Mouse (Mus musculus) kidney, adult 18-20 months (tissue): ENCODE measurements at regions not wholly inside any gene's neighbourhood (a gene's known extent, or its start where the extent isn't known, plus 50 kb on each side); places are given as distances from the start of the nearest gene placed in this dataset.
"Not testable (repeated sequence)": the region's sequence is repeated elsewhere in the genome, so short reads cannot be mapped to it uniquely, and the experiment has no call there.

Experiments used
- DNase-seq: peaks from one replicate; pipeline ENCODE4 v3.0.0; 2021

DNA sequence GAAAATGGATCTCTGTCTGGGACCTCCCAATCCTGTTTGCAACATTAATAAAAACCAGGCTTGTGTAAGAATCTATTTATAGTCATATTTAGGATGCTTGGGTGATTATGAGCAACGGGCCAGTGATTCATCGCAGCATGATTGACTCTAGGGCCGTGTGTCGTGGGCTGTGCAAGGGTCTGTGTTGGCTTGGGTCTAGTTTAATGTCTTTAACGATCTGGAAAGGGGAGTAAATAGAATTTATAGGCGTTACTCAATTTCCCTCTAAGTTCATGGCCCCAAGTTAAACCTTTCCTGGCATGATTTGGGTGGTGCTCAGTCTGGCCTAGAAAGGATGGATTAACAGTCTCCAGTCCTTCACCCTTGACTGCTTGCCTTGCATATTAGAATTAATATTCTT, 149.9 kb upstream of the Fer start:
- no peak for DNase-seq

DNA sequence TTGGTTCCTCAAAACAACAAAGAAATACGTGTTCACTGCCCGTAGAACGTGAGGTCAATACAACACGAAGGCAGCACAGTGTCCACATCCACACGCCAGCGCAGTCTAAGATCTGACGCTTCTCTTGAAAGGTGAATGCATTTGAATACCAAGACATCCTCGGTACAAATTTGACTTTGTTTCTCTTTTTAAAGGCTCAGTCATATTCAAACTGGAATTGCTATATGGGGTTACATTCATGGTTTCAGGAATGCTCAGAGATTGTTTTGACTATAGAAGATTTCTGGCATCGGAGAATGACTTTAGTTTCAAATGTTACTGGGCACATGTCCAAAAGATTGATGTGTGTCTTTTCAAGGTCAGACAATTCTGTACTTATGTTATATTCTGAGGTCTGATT, 147.2 kb upstream of the Fer start:
- no peak for DNase-seq

DNA sequence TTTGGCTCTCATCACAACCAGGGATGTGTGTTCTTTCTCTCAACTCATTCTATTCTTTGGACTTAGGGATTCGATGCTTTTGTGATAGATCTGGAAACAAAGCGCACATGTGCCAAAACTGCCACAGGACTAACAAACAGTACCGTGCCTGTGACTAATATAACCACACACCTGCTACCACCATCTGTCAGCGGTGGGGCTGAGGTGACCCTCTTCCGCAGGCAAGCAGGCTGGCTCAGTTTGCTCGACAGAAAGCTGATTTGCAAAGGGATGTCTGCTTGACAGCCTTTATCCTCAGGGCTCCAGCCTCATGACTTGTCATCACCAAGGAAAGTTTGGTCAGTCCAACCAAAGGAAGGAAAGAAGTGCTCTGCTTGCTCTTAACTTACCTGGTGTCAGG, 146.7 kb upstream of the Fer start:
- no peak for DNase-seq

DNA sequence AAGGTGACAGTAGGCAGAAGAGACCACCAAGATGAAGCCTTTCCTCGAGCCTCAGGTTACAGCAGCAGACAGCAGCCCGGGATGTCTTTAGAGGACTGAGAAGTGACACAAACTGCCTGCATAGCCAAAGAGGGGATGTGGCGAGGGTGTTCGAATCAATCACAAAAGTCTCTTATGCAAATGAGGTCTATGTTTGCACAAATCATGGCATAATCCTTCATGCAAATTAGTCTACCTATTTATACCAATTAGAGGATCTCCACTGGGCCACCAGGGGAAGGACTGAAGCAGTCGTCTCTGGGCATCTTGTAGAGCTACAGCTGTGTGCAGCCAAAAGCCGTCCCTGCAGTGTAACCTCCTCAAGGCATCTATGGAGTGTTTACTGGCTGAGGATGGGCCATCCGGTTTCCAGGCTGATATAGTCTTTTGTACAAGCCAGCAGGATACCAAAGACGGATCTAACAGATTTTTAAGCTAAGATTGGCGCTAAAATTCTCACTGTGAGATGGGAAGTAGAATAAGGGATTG, 145.7 kb upstream of the Fer start:
- DNase-seq = no peak

DNA sequence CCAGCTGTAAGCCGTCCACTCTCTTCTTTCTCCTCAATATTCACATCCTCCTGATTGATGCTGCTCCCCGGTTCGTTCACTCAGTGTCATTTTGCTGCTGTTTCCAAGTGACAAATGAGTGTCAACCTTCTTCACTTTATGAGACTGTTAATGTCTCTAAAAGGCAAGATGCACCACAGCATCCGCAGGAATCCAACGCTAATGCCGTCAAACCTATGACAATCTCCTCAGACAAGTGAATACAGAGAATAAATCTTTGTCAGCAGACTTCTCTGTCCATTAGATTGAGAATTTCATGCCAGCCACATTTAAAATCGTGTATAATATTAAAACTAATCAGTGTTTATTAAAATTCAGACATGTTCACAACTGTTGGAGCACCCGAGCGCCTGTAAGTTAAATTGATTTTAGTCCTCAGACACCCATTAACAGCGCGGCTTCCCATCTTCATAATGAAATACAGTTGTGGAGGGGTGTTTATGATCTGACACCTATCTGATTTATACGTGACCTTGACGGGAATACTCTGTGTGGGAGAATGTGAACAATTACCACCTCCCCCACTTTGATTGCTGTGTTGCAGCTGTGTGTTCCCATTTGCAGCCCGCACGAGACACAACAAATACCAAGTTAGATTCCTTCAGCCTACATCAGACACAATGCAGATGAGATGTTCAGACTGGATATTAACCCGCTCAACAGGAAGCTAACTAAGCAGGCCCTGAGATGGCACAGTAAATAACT, 143.7 kb upstream of the Fer start:
- no peak for DNase-seq

DNA sequence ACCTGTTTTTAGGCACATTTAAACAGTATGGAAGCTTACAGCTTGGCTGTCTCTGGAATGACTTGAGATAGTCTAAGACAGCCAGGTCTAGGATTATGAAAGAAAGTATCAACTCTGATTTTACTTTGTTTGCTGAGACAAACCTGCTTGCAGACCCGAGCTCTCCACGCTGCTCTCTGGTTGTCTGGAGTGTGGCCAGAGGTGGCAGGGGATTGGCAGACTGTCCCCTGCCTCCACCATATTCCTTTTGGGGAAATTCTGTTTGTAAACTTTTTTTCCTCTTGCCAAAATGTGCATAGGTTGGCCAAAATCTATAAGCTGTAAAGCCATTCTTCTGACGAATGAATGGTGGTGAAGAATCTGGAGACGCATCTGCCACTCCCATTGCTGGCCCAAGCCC, 143.1 kb upstream of the Fer start:
- no peak for DNase-seq

DNA sequence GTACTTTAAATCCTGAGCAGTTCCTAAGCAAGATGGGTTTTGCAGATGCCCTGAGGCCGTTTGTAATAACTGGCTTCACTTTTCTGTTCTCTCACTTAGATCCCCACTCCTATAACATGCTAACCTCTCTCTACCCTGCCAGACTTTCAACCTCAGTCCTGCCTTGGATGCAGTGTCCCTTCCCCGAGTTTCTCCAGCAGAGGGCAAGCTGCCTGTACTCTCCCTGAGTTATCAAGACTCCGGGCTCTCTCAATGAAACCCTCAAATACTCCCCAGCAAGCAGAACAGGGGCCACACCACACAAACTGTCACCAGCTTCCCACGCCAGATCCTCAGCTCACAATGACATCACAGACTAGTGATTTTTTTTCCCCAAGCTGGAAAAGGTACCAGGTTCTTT, 142.0 kb upstream of the Fer start:
- no peak for DNase-seq

DNA sequence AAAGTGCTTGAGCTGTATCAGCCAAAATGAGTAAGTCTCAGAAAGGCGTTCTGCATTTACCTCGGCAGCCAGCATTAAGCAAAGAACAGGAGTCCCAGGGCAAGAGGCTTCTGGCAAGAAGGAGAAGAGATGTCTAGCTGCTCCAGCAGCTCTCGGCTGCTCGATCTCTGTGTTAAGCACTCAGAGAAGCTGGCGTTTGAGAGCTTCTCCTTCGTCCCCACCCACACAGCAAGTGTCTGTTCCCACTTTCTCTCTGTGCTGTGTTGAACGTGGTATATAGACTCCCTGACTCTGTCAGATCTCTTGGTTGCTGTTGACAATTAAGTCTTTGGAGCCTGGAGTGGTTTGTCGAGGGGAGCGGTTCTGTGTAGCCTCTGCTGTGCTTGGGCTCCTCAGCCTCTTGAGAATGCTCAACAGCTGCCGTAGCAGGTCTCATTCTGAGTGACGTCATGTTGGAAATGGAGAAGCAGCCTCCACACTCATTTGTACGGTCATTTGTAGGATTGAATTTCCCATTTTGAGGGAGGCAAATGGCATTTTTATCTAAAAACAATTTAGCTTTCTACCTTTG, 140.3 kb upstream of the Fer start:
- no peak for DNase-seq

DNA sequence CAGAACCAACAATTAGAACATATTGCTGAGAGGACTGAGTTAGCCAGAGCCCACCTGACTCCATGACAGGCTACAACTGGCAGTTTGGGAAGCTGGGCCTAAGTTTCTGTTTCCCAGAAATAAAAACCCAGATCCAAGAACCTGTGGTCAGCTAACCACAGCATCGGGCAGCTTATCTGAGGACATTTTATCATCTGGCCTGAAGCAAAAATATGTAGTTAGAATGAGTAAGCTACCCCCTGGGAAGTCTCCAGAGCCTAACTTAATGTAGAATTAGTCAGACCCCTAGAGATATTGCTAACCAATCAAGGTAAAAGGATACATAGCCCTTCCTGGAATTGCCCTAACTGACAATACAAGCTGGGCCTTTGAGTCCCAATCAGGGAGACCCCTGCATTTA, 124.7 kb upstream of the Fer start:
- DNase-seq = no peak

DNA sequence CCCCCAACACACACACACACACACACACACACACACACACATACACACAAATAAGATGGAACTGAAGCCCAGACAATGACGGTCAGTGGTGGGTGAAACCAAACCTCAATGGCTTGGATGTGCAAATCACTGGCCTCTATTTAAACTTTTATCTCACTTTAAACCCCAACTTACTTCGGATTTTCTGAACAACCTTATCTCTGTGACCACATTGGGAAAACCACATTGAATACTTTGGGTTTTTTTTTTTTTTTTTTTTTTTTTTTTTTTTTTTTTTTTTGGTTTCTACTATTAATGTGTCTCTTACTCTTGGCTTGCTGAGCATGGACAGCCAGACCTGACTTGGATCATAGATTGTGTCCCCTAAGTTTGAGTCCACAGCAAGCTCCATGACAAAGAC, 123.2 kb upstream of the Fer start:
- no peak for DNase-seq

DNA sequence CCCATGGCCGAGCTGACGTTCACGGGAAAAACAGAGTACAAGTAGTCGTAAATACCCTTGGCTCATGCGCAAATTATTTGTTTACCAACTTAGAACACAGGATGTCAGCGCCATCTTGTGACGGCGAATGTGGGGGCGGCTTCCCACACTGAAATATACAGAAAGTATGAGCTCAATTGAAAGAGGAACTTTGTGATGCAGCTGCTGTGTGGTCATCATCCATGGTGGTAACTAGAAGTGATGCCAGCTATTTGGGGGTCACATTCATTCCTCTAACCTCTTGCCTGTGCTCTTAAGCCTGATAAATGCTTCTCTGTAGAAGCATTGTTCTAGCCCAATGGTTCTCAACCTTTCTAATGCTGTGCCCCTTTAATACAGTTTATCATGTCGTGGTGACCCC, 113.6 kb upstream of the Fer start:
- DNase-seq = not testable (repeated sequence)

DNA sequence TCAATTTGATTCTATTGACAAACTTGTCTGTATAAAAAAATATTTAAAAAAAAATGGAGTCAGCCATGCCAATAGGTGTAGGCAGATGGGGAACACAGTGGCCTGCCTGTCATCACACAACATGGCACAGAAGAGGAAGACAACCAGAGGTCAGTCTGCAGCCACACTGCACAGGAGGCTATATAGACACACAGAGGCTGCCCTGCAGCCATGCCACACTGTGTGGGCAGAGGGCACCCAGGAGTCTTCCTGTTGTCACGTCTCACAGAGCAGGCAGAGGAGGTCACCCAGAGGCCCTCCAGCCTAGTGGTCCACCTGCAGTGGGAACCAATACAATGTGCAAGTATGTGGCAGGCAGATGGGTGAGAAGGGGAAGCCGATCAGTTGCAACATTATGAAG, 108.5 kb upstream of the Fer start:
- DNase-seq = no peak

DNA sequence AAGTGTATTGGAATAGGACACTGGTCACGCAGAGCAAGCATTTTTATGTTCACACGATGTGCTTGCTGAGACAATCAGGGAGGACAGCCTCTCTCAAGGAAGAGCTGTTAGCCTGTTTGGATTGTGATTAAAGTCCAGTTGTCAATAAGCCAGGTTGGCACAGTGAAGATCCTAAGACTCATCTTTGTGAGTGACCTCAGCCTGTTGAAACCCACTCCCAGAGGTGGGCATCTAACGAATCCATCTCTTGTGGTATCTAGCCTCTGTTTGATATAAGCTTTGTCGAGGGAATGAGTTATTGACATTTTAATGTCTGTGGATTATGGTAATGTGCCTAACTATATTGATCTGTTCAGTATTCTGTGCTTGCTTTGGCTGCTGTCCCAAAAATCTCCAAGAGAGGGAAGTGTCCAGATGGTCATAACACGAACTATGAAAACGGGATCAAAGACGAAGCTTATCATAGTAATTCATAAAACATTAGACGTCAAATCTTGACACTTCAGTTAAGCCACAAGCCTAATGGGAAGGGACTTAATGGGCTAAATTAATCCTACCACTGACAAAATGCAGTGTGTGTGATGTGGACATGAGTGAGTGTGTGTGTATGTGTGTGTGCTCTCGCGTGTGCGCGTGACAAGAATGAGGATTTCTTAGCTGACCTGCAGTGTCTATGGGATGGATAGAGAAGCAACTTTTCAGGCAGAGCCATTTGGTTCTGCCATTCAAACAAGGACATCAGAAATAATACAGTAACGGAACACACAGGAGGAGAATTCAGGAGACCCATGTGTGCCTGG, 104.8 kb upstream of the Fer start:
- DNase-seq = no peak

DNA sequence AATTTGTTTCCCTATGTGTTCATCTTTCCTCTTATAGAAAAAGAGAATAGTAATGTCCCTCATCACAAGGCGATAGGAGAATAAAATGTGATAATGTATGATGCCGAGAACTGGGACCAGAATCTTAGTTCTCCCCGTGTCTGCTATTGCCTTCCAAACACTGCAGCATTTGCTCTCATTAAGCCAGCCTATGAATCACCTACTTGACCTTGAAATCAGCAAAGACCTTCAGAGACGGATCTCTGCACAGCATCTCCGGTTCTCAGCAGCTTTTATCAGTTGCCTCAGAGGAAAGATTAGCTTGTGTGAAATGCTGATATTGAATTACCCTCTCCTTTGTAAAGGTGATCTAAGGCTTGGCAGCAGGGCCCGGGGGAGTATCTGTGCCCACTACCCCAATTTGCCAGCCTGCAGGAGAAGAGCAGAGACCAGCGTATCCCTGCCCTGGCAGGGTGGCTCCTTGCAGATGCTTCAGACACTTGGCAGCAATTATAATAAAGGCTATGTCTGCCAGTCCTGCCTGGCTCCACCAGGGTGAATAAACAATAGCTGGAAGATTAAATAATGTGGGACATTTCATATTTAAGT, 104.0 kb upstream of the Fer start:
- DNase-seq = no peak

DNA sequence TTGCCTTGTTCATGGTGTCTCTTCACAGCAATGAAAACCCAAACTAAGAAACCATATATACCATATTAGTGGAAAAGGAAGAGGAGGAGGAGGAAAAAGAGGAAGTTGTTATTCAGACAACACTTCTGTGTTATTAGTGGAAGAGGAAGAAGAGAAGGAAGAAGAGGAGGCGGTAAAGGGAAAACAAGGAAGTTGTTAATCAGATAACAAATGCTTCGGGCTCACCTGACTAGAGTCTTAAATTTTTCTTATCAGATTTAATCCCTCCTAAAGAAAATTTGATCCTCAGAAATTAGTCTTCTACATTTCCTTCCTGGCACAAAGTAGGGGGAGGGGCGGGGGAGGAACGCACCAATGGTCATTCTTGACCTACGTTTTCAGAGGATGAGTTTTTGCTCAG, 101.8 kb upstream of the Fer start:
- DNase-seq = no peak

DNA sequence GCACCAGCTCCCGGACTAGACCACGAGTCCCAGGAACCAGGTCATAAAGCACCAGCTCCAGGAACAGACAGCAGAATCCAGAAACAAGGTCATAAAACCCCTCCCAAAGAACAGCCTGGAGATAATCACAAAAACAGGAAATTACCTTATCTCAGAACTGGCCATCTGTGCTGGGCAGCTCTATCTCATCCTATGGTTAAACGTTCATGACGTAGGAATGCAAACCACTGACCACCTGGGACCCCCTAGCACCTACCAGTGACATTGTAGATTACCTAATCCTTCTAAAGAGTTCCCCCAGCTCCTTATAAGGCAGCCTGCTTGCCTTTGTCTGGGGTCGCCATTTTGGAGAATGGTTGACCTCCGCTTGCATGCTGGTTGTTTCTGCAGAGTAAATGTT, 91.8 kb upstream of the Fer start:
- DNase-seq = no peak

DNA sequence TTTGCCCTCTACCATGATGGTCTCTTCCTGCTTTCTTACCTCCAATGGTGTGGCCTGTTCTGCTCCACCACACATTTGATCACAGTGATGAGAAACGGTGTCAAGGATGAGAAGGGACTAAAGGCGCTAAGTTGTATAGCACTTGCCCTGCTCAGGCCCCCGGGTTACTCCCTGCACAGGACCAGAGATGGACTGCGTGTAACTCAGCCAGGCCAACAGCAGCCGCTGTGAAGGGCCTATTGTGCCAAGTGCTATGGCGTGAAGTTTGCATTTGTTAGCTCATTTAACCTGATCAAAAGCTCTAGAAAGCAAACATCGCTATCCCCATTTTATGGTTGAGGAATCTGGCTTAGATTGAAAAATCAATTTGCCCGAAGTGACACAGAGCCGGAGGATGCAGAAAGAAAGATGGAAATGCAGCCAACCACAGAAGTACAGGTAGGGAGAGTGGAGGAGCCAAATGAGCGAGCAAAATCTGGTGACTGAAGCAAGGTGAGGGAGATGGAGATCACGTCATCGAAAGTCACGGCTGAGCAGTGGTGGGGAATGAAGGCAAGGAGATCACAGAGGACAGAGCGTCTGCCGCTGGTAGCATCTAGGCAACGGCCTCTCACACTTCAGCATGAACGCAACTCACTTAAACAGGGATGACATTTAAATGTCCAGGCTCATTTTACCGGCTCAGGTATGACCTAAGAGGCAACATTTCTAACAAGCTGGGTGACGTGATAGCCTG, 78.3 kb upstream of the Fer start:
- DNase-seq = no peak

DNA sequence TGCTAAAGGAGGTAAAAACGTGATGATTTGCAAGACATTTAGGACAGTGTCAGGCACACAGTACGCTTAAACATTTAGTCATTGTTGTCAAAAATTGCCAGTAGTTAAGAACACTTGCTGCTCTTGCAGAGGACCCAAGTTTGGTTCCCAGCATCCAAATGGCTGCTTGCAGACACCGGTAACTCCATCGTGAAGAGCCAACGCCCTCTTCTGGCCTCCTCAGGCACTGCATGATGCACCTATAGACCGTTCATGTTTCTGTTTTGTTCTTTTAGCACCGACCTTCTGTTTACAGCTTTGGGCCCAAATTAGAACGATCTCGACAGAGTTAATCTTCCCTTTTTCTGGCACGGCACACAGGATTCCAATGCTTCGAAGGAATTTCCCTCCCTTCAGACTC, 76.4 kb upstream of the Fer start:
- no peak for DNase-seq

DNA sequence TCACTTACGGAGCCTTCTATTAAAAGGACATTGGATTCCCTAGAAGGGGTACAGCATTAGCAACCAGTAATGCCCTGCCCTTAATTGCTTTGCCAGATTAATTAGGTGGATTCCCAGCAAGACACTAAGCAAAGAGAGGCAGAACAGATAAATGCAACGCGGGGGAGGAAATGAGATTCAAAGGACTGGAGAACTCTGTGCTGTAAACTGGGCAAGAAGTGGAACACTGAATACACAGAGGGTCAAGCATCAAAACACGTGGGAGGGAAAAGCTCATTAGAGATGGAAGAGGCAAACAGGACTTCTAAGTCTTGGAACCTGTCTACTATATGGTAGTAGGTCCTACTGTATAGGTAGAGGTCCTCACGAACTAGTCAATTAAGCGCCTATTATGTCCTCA, 68.5 kb upstream of the Fer start:
- no peak for DNase-seq

DNA sequence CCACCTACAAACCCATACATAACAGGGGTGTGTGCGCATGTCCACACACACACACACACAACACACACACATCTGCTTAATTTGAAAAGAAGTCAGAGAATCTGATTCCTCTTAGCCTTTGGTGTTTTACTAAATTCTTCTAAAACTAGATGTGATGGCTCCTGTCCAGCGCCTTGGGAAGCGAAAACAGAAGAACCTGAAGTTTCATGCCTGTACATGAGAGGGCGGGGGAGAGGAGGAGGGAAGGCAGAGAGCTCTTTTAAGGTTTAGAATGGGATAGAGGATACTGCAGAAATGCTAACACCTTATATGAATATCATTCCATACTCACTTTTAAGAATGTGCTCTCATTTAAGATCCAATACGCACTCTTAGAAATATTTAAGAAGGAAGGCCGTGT, 64.5 kb upstream of the Fer start:
- no peak for DNase-seq

DNA sequence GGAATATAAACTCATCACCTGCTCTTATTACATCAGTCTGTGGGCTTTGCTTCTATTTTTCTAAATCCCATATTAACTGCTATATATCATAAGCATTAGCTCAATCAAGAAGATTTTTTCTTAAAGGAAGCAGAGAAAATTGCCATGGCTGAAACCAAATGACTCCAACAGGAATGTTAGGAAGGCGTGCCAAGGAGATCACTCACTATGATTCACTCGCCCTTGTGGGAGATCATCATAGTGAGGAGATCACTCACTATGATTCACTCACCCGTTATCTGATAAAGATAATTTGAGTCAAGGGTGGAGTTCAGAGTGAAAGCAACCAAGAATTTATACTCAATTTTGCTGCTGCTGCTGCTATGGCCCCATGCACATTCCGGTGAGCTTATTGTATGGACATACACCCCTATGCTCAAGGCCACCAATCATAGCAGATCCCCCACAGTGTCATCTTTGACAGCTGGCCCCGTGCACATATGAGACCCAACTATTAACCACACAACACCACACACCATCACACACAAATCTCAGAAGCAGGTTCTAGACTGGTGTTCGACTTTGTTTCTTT, 63.8 kb upstream of the Fer start:
- DNase-seq = no peak

DNA sequence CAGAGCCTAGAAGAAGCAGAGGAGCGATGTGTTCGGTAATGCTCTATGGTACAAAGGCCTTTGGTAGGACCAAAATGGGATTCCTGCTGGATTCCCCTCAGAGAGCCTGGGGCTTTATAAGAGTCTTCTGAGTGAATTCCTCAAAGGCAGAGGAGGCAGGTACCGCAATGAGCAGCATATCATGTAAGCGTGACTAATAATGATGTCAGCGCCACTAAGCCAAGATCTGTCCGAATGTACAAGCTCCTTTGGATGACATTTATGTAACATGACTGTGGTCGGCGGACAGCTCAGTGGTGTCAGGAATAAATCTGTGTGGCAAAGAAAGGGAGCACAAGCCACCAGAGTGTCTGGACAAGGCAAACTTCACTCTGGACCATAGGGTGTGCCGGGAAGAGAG, 61.5 kb upstream of the Fer start:
- DNase-seq = no peak

DNA sequence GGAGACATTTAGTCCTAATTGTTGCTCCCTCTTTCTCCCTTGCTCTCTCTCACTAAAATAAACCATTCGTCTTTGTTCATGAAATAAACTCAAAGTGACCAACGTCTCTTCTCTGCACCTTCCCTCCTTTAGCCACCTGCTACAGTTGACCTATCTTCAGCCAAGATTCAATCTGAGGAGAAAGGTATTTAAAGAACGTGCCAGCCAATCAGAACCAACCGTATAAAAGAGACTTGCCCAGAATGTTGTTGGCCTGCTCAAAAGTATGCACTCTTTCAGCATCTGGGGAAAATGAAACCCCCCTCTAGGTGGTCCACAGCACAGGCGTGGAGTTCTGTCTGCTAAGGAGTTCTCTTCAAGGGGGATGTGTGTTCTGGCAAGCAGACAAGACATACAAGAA, 60.0 kb upstream of the Fer start:
- no peak for DNase-seq
